Mouse (Mus musculus): ENCODE measurements around the gene Slc9a3r2.
"Not testable (repeated sequence)": the region's sequence is repeated elsewhere in the genome, so short reads cannot be mapped to it uniquely, and the experiment has no call there.

Slc9a3r2 gene

GRCm38 (mm10) chr17:24667416-24667815 lies 17.3 kb upstream of the Slc9a3r2 start:
- in situ Hi-C loops (cut with MseI, MboI) = no loop called here

GRCm38 (mm10) chr17:24667011-24667410 lies 16.9 kb upstream of the Slc9a3r2 start:
- in situ Hi-C loops (cut with MseI, MboI) = not testable (repeated sequence)

GRCm38 (mm10) chr17:24658017-24658758 lies 8.1 kb upstream of the Slc9a3r2 start, which contains the start of gene Npw:
Npw (minus strand) TSS chr17:24658457.
- in situ Hi-C loops (cut with MseI, MboI) = loop anchor here (5.0 to 10.0 kb wide), 2 partner anchors 111 to 113 kb away; partner anchors contain the start of gene Pkd1 (in 2 of the 2)

- in situ Hi-C loops (cut with MseI, MboI) = loop anchor here (5.0 to 10.0 kb wide), 2 partner anchors 108 to 110 kb away; partner anchors contain the start of gene Pkd1 (in 2 of the 2)
Observed at GRCm38 (mm10) chr17:24654969-24655368, 4.8 kb upstream of the Slc9a3r2 start.

- in situ Hi-C loops (cut with MseI, MboI) = loop anchor here in 1 of 2 experiments (10.0 kb wide), 1 partner anchor 109 kb away; the partner anchor contains the start of gene Pkd1
Observed at GRCm38 (mm10) chr17:24653967-24654710, 4.0 kb upstream of the Slc9a3r2 start.

- in situ Hi-C loops (cut with MseI, MboI) = loop anchor here in 1 of 2 experiments (10.0 kb wide), 1 partner anchor 107 kb away; the partner anchor contains the start of gene Pkd1
Observed at GRCm38 (mm10) chr17:24651835-24652234, 1.7 kb upstream of the Slc9a3r2 start.

GRCm38 (mm10) chr17:24650766-24651165 lies 639 bp upstream of the Slc9a3r2 start:
- in situ Hi-C loops (cut with MseI, MboI) = loop anchor here in 1 of 2 experiments (10.0 kb wide), 1 partner anchor 106 kb away; the partner anchor contains the start of gene Pkd1

GRCm38 (mm10) chr17:24649581-24650069 lies 502 bp downstream of the Slc9a3r2 start:
- in situ Hi-C loops (cut with MseI, MboI) = loop anchor here in 1 of 2 experiments (10.0 kb wide), 1 partner anchor 105 kb away; the partner anchor contains the start of gene Pkd1

- in situ Hi-C loops (cut with MseI, MboI) = no loop called here
Observed at GRCm38 (mm10) chr17:24648731-24649377, 1.3 kb downstream of the Slc9a3r2 start.

GRCm38 (mm10) chr17:24647493-24647892 lies 2.6 kb downstream of the Slc9a3r2 start:
- in situ Hi-C loops (cut with MseI, MboI) = no loop called here

GRCm38 (mm10) chr17:24646381-24646780 lies 3.7 kb downstream of the Slc9a3r2 start:
- in situ Hi-C loops (cut with MseI, MboI) = no loop called here

- in situ Hi-C loops (cut with MseI, MboI) = no loop called here
Observed at GRCm38 (mm10) chr17:24645916-24646315, 4.2 kb downstream of the Slc9a3r2 start.

- in situ Hi-C loops (cut with MseI, MboI) = no loop called here
Observed at GRCm38 (mm10) chr17:24644875-24645721, 5.0 kb downstream of the Slc9a3r2 start.

- in situ Hi-C loops (cut with MseI, MboI) = no loop called here
Observed at GRCm38 (mm10) chr17:24644030-24644715, 6.0 kb downstream of the Slc9a3r2 start.

GRCm38 (mm10) chr17:24642791-24643343 lies 7.3 kb downstream of the Slc9a3r2 start:
- in situ Hi-C loops (cut with MseI, MboI) = no loop called here

- in situ Hi-C loops (cut with MseI, MboI) = no loop called here
Observed at GRCm38 (mm10) chr17:24641944-24642343, 8.2 kb downstream of the Slc9a3r2 start.

GRCm38 (mm10) chr17:24640581-24640980 lies 9.5 kb downstream of the Slc9a3r2 start:
- in situ Hi-C loops (cut with MseI, MboI) = no loop called here

- in situ Hi-C loops (cut with MseI, MboI) = no loop called here
Observed at GRCm38 (mm10) chr17:24640119-24640518, 10.0 kb downstream of the Slc9a3r2 start.

- in situ Hi-C loops (cut with MseI, MboI) = no loop called here
Observed at GRCm38 (mm10) chr17:24639571-24639988, 10.5 kb downstream of the Slc9a3r2 start.

GRCm38 (mm10) chr17:24638840-24639239 lies 11.3 kb downstream of the Slc9a3r2 start:
- in situ Hi-C loops (cut with MseI, MboI) = no loop called here

All from mouse trophoblast stem cell (cell line).